7 mouse cellular contexts compared by ENCODE assay signal in the genomic region with DNA sequence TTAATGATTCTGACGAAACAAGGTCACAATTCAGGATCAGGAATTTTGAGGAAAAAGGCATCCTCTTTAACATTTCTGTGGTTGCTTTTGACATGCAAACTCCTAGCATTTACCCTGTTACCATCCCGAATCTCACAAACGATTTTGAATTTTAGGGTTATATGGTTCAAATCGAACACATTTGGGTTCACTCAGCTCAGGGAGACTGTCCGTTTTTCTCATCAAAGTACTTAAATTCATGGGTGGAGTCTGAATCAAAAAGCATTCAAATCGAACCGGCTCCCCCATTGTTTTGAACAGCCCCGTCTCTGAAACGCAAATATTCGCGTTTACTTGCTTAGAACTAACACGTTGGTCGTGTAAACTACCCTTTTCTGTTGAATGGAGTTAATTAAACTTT. TPM values are rescaled to one million over a fixed set of nuclear protein-coding genes. Genes with fewer than 3 reads are reported as not detected.
DNase-seq lines count a peak whose midpoint lies in the region; ATAC-seq and TF ChIP-seq lines count a peak whose summit lies in the region.

No protein-coding gene starts in this region.

- no peak for ATAC-seq in lung, postnatal 0 days
- no peak for ATAC-seq in liver, embryonic 12.5 days
- ATAC-seq in stomach, postnatal 0 days (ENCODE audit: low FRiP score, low TSS enrichment): no peak

- no peak for DNase-seq in lung, postnatal 0 days (ENCODE audit: low spot score)
- no peak for DNase-seq in lung, postnatal 36 days
- peak; percentile 29 for DNase-seq in c-Kit-positive CD71-positive TER-119-negative erythroid progenitor cells, embryonic 14.5 days (ENCODE audit: low read depth)
- DNase-seq in forelimb bud, embryonic 11.5 days (ENCODE audit: low read depth, low spot score): peak; percentile 3
- DNase-seq in stomach, postnatal 0 days (ENCODE audit: low spot score): no peak
- DNase-seq in ovary, adult 18-20 months (ENCODE audit: low spot score): no peak

- H3K9me3 ChIP-seq in lung, postnatal 0 days (ENCODE audit: low read length): no peaks in the 10 kb centered on the region
- no peaks in the 10 kb centered on the region for H3K9me3 ChIP-seq in liver, embryonic 12.5 days (replicated peaks)
- H3K9me3 ChIP-seq in stomach, postnatal 0 days (ENCODE audit: control insufficient read depth, low read length): no peaks in the 10 kb centered on the region

- no peak overlapping the region for H3K9ac ChIP-seq in lung, postnatal 0 days (replicated peaks; ENCODE audit: low read depth)
- H3K9ac ChIP-seq in liver, embryonic 12.5 days: peak overlapping the region; percentile 84
- peak overlapping the region; percentile 27; the same call in 1 of the 2 replicates for H3K9ac ChIP-seq in stomach, postnatal 0 days (ENCODE audit: low read length)

- H3K4me2 ChIP-seq in lung, postnatal 0 days (replicated peaks; ENCODE audit: low read depth, low read length): peak overlapping the region; percentile 52
- H3K4me2 ChIP-seq in liver, embryonic 12.5 days: peak overlapping the region; percentile 60
- H3K4me2 ChIP-seq in stomach, postnatal 0 days (replicated peaks; ENCODE audit: low read depth): peak overlapping the region; percentile 48

- peak overlapping the region; percentile 66 for H3K27ac ChIP-seq in lung, postnatal 0 days (ENCODE audit: low read length)
- H3K27ac ChIP-seq in liver, embryonic 12.5 days: peak overlapping the region; percentile 87
- no peak overlapping the region; the same call in 1 of the 2 replicates for H3K27ac ChIP-seq in stomach, postnatal 0 days (replicated peaks)

- no peak for TF ChIP-seq EP300 in lung, postnatal 0 days (IDR thresholded peaks at IDR 0.05)
- no peak for TF ChIP-seq EP300 in stomach, postnatal 0 days (optimal IDR thresholded peaks at IDR 0.05)

- no peaks in the 10 kb centered on the region for H3K4me1 ChIP-seq in lung, postnatal 0 days (ENCODE audit: insufficient read depth, low read depth, low read length)
- peaks cover 9% of the 10 kb centered on the region; the same call in 1 of the 2 replicates for H3K4me1 ChIP-seq in liver, embryonic 12.5 days
- no peaks in the 10 kb centered on the region for H3K4me1 ChIP-seq in stomach, postnatal 0 days (replicated peaks; ENCODE audit: control insufficient read depth, insufficient read depth)

- TF ChIP-seq CTCF in lung, postnatal 0 days (IDR thresholded peaks at IDR 0.05): no peak
- no peak for TF ChIP-seq CTCF in stomach, postnatal 0 days (IDR thresholded peaks at IDR 0.05; ENCODE audit: low read depth)

- H3K36me3 ChIP-seq in lung, postnatal 0 days (ENCODE audit: insufficient read depth, low read length): no peaks in the 10 kb centered on the region
- peaks cover 12% of the 10 kb centered on the region for H3K36me3 ChIP-seq in liver, embryonic 12.5 days
- H3K36me3 ChIP-seq in stomach, postnatal 0 days (ENCODE audit: control insufficient read depth, insufficient read depth, low read length): no peaks in the 10 kb centered on the region

- peak overlapping the region; percentile 63 for H3K4me3 ChIP-seq in lung, postnatal 0 days (ENCODE audit: low read depth, low read length)
- H3K4me3 ChIP-seq in liver, embryonic 12.5 days: peak overlapping the region; percentile 73
- peak overlapping the region; percentile 66 for H3K4me3 ChIP-seq in stomach, postnatal 0 days (ENCODE audit: low read depth, low read length)

- WGBS in lung, postnatal 0 days: 10% methylated on average over 13 of the region's 13 CpGs
- 6% methylated on average over 13 of the region's 13 CpGs for WGBS in liver, embryonic 12.5 days (ENCODE audit: insufficient replicate concordance)
- 17% methylated on average over 13 of the region's 13 CpGs for WGBS in stomach, postnatal 0 days

- H3K27me3 ChIP-seq in lung, postnatal 0 days (replicated peaks; ENCODE audit: insufficient read depth, low read length): no peaks in the 10 kb centered on the region
- H3K27me3 ChIP-seq in liver, embryonic 12.5 days (replicated peaks): peaks cover 30% of the 10 kb centered on the region
- H3K27me3 ChIP-seq in stomach, postnatal 0 days (ENCODE audit: control insufficient read depth, insufficient read depth, low read length): no peaks in the 10 kb centered on the region

RNA-seq across cellular contexts. Expression of a gene that starts 0.6 kb away (rescaled TPM):
- 76.6 and 88.2 TPM in 2 replicates for polyA plus RNA-seq in lung, postnatal 0 days (2015; fragmentation: Nextera tagmentation; extraction: Ambion mirVana)
- 67.4 and 68.9 TPM in 2 replicates for polyA plus RNA-seq in liver, embryonic 12.5 days (2016; fragmentation: Nextera tagmentation; extraction: Ambion mirVana)
- 41.1 and 48.2 TPM in 2 replicates for polyA plus RNA-seq in stomach, postnatal 0 days (2015; fragmentation: Nextera tagmentation; extraction: Ambion mirVana)

Comparison
In these comparisons a context has a peak if more than half of its experiments do, and no peak if none do; other contexts are left out.
1. DNase-seq: peak in c-Kit-positive CD71-positive TER-119-negative erythroid progenitor cells, embryonic 14.5 days (single experiment) and forelimb bud, embryonic 11.5 days (single experiment); none in lung, postnatal 0 days (single experiment), lung, postnatal 36 days (single experiment), stomach, postnatal 0 days (single experiment) and ovary, adult 18-20 months (single experiment).
2. Peak in every context shown above with its lines, with median percentiles within 50 percentile points of each other: H3K4me2 ChIP-seq and H3K4me3 ChIP-seq.